Mouse (Mus musculus): Measurements from ENCODE around the gene Cdkn2aipnl.

- no peak for TF ChIP-seq POLR2A (IDR thresholded peaks at IDR 0.05; ENCODE audit: low read depth, low read length)
- TF ChIP-seq CTCF (IDR thresholded peaks at IDR 0.05; ENCODE audit: extremely low read depth, insufficient read depth, insufficient read length, insufficient replicate concordance) = no peak
Observed at GRCm38 (mm10) chr11:51917951-51918350, 49.5 kb upstream of the Cdkn2aipnl start.

All from spleen, adult 2 months (tissue).